Mouse (Mus musculus): Measurements from ENCODE around the gene Acer1.
A peak's percentile ranks its signal among the peaks of the same experiment; 100 is the strongest.

Gene Acer1

DNA sequence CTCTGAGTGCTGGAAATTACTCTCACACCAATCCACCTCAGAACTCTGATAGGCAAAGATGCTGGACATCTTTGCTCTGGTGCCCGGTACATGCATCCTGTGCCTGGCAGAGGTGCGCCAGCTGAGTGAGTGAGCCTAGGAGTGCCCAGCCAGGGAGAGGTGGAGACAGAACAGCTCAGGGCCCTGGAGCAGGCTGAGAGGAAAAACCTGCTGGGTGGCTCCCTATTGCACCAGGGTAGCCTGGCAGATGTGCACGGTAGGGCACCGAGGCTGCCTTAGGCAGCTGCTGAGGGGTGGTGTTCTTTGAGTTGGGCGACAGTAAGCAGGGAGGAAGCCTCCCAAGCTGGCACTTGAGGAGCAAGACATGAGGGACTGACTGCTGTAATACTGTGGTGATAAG lies at the start of gene Acer1:
Acer1 (minus strand) TSS at position 114 of the 400 bp plus-strand sequence.
- no peak for DNase-seq (ENCODE audit: low read depth, low spot score)

DNA sequence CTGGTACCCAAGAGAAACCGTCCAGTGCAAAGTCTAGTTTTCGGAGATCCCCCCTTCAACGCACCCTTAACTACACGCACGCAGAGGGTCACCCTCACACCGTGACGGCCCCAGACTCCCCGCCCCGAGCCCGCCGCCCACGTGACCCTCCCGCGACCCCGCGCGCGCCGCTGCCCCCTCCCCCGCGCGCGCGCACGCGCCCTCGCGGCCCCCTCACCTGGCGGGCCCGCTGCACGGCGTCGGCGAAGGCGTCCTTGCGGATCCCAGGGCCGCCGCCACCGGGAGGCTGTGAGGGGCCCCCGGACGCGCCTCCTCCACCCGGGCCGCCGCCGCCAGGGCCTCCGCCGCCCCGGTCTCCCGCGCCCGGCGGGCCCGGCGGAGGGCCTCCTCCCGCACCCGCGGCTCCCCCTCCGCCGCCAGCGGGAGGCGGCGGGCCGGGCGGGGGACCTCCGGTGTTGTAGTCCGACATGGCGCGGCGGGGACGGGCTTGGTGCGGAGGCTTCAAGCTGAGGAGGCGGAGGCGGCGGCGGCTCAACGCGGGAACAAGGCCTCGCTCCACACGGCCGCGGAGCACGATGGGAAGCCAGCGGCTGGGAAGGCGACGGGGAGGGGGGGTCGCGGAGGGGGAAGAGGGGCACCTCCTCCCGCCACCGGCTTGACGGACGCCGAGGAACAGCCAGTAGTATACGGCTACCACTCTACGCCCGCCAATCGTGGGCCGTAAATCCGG lies 49.2 kb upstream of the Acer1 start, which contains the start of gene Khsrp:
Khsrp (minus strand) TSS at position 592 of the 730 bp plus-strand sequence.
- peak; percentile 44 for DNase-seq (ENCODE audit: low read depth, low spot score)

- DNase-seq (ENCODE audit: low read depth, low spot score): no peak
These were observed 47.8 kb upstream of the Acer1 start for GRCm38 (mm10) chr17:57029691-57030090.

GRCm38 (mm10) chr17:57027471-57027870 lies 45.5 kb upstream of the Acer1 start:
- no peak for DNase-seq (ENCODE audit: low read depth, low spot score)

- DNase-seq (ENCODE audit: low read depth, low spot score): no peak
These were observed 39.0 kb upstream of the Acer1 start for GRCm38 (mm10) chr17:57020960-57021359.

GRCm38 (mm10) chr17:57019693-57020092 lies 37.8 kb upstream of the Acer1 start:
- DNase-seq (ENCODE audit: low read depth, low spot score): no peak

DNA sequence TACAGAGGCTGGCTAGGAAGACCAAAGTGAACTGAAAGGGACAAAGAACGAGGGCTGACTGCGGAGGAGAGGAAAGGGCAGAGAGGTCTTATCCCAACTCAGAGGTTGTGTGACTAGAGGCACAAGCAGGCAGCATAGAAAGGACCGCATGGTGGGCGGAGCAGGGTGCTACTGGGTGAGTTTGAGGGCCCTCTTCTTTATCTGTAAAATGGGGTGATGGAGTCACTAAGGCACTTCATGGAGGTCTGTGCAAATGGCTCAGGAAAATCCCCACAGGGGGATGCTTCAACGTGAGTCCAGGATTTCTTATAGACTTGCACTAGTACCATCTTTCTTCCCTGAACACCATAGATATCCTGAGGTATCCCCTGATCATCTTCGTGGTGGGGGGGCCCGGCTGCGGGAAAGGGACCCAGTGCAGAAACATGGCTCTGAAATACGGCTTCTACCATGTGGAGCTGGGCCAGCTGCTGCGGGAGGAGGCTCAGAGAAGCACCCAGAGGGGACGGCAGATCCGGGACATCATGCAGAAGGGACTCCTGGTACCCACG lies 30.4 kb upstream of the Acer1 start:
- DNase-seq (ENCODE audit: low read depth, low spot score): no peak

- DNase-seq (ENCODE audit: low read depth, low spot score): peak; percentile 99
These were observed 29.6 kb upstream of the Acer1 start, which contains the start of the genes Gtf2f1 and Gm17949 for GRCm38 (mm10) chr17:57011236-57012141. Gene Gtf2f1 (minus strand): TSS chr17:57011288. Gene Gm17949 (plus strand): TSS chr17:57011469.

GRCm38 (mm10) chr17:57010911-57011235 lies 28.9 kb upstream of the Acer1 start:
- DNase-seq (ENCODE audit: low read depth, low spot score): no peak

DNA sequence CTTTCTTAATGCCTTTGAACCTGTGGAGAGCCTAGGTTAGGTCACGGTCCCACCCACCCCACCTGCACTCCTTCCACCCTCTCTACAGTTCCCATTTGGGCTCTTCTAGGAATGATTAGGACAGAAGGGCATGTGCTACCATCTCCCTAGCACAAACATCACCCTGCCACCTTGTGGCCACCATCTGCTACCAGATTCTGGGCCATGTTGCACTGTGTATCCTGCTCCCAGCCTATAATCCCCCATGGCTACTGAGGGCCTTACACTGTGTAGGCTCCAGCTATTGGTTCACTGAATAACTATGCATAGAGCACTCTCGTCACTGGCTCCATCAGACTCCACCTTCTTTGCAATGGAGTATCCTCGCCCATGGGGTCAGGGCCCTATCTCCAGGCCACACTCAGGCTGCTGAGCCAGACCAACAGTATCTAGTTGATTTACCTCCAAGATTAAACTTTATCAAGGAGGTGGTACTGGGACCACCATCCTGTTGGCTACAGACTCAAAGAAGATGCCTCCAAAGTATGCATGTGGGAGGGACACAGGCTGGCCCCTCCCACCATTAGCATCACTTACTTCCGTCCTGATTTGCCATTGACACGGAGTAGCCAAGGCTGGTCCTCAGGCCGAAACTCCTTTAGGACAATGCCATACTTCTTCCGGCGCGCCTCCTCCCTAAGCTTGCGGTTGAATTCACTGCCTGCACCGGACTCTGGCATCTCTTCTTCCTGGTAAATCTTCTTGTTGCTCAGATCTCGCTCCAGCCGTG lies 25.4 kb upstream of the Acer1 start:
- peak; percentile 66 for DNase-seq (ENCODE audit: low read depth, low spot score)

DNA sequence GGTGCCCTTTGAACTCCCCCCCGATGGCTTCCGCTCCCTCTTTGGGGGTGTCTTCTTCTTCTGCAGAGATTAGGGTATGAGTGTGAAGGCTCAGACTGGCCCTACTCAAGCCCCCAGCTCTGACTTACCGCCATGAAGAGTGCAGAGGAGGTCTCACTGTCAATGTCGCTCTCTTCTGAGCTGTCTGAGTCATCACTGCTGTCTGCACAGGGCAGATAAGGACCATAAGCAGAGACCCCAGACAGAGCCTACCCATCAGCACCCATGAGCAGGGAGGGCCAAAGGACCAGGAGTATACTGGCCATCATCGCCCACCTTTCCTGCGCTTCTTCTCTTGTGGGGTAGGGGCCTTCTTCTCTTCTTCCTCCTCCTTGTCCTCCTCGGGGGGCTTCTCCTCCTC lies 22.1 kb upstream of the Acer1 start:
- no peak for DNase-seq (ENCODE audit: low read depth, low spot score)

DNA sequence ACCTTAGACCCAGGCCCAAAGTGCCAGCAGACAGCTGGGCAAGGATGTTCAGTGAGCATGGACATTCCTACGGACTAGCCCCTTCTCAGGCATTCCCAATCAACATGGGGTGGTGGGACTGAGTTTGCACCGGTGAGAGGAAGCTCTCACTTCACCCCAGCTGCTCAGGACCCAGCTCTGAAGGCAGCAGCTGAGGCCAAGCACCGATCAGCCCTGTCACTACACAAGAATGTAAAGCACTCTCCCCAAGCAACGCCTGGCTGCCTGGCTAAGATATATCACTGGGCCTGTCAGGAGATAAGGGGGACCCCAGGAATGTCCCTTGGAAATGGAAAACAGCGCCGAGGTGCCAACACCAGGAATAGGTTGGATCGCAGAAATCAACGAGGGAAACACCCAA lies 19.3 kb upstream of the Acer1 start:
- no peak for DNase-seq (ENCODE audit: low read depth, low spot score)

GRCm38 (mm10) chr17:56999968-57000609 lies 18.2 kb upstream of the Acer1 start, which contains the start of gene Pspn:
Gene Pspn (minus strand): TSS chr17:57000018.
- DNase-seq (ENCODE audit: low read depth, low spot score): no peak

DNA sequence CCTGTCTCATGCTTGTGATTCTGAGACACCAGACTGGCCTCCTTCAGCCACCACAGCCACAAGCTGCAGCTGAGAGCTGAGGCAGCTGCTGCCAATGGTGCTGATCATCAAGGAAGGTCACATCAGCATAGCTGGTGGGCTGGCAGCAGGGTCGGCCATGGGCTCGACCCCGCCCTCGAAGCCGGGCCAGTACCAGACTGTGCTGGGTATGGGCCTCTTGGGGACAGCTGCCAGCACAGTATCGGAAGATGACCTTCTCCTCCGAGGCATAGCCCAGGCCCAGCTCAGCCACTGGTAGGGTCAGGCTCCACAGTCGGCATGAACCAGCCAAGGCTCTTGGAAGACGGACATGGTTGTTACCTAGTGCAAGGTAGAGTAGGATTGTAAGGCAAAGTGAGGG lies 17.5 kb upstream of the Acer1 start:
- no peak for DNase-seq (ENCODE audit: low read depth, low spot score)

- peak; percentile 100 for DNase-seq (ENCODE audit: low read depth, low spot score)
These were observed 15.2 kb upstream of the Acer1 start, which contains the start of gene Alkbh7 for GRCm38 (mm10) chr17:56997029-56997667. Gene Alkbh7 (plus strand): TSS chr17:56997339.

- DNase-seq (ENCODE audit: low read depth, low spot score): no peak
These were observed 14.6 kb upstream of the Acer1 start for GRCm38 (mm10) chr17:56996506-56996905.

DNA sequence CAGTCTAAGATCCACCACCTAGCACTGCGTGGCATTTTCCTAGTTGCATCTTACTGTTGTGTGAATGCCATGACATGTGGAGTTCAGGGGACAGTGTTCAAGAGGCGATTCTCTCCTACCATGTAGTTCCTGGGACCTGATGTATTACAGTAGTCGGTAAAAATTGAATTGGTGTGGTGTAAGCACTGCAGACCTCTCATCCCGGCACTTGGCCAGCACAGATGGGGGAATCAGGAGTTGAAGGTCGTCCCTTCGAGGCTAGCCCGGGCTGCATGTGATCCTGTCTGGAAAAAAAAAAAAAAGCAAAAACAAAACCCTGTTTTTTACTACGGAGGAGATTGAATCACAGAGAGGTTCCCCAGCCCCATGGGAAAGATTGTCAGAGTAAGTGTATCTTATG lies 13.1 kb upstream of the Acer1 start:
- no peak for DNase-seq (ENCODE audit: low read depth, low spot score)

GRCm38 (mm10) chr17:56990966-56991365 lies 9.0 kb upstream of the Acer1 start:
- DNase-seq (ENCODE audit: low read depth, low spot score): no peak

DNA sequence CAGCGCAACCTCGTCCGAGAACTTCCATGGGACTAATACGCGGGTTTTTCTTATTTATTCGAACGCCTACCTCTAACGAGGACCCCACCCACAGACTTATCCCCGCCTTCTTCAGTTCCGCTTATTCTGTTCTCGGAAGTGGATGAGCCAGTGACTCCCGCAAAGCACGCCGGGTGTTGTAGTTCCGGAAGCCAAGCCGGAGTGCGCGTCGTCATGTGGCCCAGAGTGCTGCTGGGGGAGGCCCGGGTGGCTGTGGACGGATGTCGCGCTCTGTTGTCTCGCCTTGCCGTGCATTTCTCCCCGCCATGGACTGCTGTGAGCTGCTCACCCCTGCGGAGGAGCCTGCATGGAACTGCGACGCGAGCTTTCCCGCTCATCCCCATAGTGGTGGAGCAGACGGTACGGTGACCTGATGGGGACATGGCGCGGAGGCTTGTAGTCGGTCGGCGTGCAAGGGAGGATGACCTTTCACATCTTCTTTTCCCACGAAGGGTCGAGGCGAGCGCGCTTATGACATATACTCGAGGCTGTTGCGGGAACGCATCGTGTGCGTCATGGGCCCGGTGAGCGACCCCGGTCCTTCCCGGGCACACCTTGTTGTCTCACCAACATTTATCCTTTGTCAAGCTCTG lies 8.3 kb upstream of the Acer1 start, which contains the start of gene Clpp:
Clpp (plus strand) TSS at position 191 of the 632 bp plus-strand sequence.
- peak; percentile 96 for DNase-seq (ENCODE audit: low read depth, low spot score)

All from ES-CJ7 (cell line).